Mouse (Mus musculus): ENCODE data around the gene Etl4. TPM values are rescaled to one million over a fixed set of nuclear protein-coding genes. Genes with fewer than 3 reads are reported as not detected.
"Not testable (repeated sequence)": the region's sequence is repeated elsewhere in the genome, so short reads cannot be mapped to it uniquely, and the experiment has no call there.

Gene Etl4
- polyA plus RNA-seq, 1 experiment = 45.6 TPM

DNA sequence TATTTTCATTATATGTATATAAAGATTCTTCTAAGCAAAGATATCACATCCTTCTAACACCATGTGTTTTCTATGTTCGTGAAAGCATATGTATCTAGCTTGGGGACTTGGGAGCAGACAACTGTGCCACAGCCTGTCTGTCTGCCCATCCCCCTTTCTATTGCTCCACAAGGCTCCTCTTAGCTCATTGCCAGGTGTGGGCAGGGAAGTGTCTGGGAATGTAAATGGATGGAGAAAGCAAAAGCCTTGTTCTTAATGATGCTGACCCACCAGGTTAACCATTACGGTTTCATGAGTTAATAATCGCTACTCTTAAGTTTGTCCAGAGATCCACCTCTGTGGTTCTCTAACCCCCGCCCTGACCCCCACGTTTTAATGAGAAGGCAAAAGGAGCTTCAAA, 439.7 kb downstream of the Etl4 start:
- 80% methylated on average over 5 of the region's 5 CpGs for WGBS
- no peak for DNase-seq
- TF ChIP-seq CTCF (IDR thresholded peaks at IDR 0.05; ENCODE audit: insufficient read depth, low read length) (no peak), POLR2A (IDR thresholded peaks at IDR 0.05; ENCODE audit: borderline replicate concordance, extremely low read depth, low read depth, low read length) (no peak)
- no peaks in the 10 kb centered on the region for H3K4me1 ChIP-seq (ENCODE audit: control insufficient read depth, insufficient read depth, low read length)
- H3K4me3 ChIP-seq (replicated peaks; ENCODE audit: extremely low read depth, low read depth, low read length) = no peak overlapping the region

DNA sequence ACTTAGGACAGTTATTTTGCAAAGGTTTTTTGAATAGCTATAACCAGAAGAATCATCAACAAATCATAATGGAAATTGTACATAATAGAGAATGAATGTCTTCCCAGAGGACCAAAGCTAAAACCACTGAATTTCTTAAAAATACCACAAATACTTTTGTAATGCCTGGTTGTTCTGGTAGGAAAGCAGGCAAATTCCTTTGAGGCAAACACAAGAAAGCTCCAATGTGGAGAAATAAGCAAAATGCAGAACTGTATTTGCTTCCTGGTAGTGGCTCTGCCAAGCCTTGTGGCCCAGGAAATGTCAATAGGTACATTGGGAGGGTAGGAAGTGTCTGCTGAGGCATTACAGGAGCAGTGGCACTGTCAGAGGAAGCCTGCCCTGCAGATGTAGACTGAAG, 443.2 kb downstream of the Etl4 start:
- Histone ChIP-seq H3K4me3 (replicated peaks; ENCODE audit: extremely low read depth, low read depth, low read length) (no peak overlapping the region), H3K4me1 (ENCODE audit: control insufficient read depth, insufficient read depth, low read length) (no peaks in the 10 kb centered on the region)
- TF ChIP-seq CTCF (IDR thresholded peaks at IDR 0.05; ENCODE audit: insufficient read depth, low read length) (no peak), POLR2A (IDR thresholded peaks at IDR 0.05; ENCODE audit: borderline replicate concordance, extremely low read depth, low read depth, low read length) (no peak)
- no peak for DNase-seq

DNA sequence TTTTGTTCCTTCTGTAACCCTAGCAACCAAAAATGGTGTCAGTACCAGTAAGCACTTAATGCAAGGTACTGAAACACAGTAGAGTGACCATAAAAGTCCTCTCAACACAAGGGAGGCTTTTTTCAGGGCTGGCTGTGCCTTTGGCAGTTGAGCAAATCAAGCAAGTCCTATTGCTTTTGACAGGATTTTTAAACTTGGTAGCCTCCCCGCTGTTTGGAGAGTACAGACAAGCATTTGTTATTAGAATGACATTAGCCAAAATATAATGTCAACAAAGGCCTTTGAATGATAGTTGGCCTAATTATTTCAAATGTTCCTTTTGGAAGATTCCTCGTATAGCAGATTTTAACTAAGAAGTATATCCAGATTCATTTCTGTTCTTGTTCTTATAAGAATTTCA, 467.4 kb downstream of the Etl4 start:
- TF ChIP-seq POLR2A (IDR thresholded peaks at IDR 0.05; ENCODE audit: borderline replicate concordance, extremely low read depth, low read depth, low read length) (no peak), CTCF (IDR thresholded peaks at IDR 0.05; ENCODE audit: insufficient read depth, low read length) (no peak)
- Histone ChIP-seq H3K4me3 (replicated peaks; ENCODE audit: extremely low read depth, low read depth, low read length) (no peak overlapping the region), H3K4me1 (ENCODE audit: control insufficient read depth, insufficient read depth, low read length) (no peaks in the 10 kb centered on the region)
- no peak for DNase-seq
- 60% methylated on average over 2 of the region's 2 CpGs for WGBS

DNA sequence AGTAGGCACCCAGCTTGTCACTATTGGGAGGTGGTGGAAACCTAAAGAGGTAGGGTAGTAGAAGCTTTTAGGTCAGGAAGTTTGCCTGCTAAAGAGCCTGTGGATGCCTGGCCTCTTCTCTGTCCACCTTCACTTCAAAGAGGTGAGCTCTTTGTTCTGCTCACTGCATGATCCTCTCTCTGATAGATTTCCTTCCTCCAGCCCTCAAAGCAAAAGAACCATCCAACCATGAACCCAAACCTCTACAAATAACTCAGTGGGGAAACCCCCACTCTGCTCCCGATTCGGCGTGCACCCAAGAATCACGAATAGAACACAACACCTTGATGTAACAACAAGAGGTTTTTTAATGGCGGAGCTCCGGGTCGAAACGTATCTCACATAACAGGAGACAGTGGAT, 471.3 kb downstream of the Etl4 start:
- not testable (repeated sequence) for DNase-seq; H3K4me1 ChIP-seq (ENCODE audit: control insufficient read depth, insufficient read depth, low read length); H3K4me3 ChIP-seq (replicated peaks; ENCODE audit: extremely low read depth, low read depth, low read length)
- 96% methylated on average over 5 of the region's 8 CpGs for WGBS

GRCm38 (mm10) chr2:20394083-20394482, 484.5 kb downstream of the Etl4 start:
- Histone ChIP-seq H3K4me3 (replicated peaks; ENCODE audit: extremely low read depth, low read depth, low read length) (no peak overlapping the region), H3K4me1 (ENCODE audit: control insufficient read depth, insufficient read depth, low read length) (no peaks in the 10 kb centered on the region)
- DNase-seq = no peak
- TF ChIP-seq POLR2A (IDR thresholded peaks at IDR 0.05; ENCODE audit: borderline replicate concordance, extremely low read depth, low read depth, low read length) (no peak), CTCF (IDR thresholded peaks at IDR 0.05; ENCODE audit: insufficient read depth, low read length) (no peak)

- H3K4me3 ChIP-seq (replicated peaks; ENCODE audit: extremely low read depth, low read depth, low read length) = no peak overlapping the region
- DNase-seq = no peak
- no peak for TF ChIP-seq CTCF (IDR thresholded peaks at IDR 0.05; ENCODE audit: insufficient read depth, low read length)
- TF ChIP-seq POLR2A (IDR thresholded peaks at IDR 0.05; ENCODE audit: borderline replicate concordance, extremely low read depth, low read depth, low read length) = no peak
- H3K4me1 ChIP-seq (ENCODE audit: control insufficient read depth, insufficient read depth, low read length) = no peaks in the 10 kb centered on the region
- 83% methylated on average over 6 of the region's 6 CpGs for WGBS
Measured at GRCm38 (mm10) chr2:20396978-20397377, 487.4 kb downstream of the Etl4 start.

- no peak for DNase-seq
- 50% methylated on average over 3 of the region's 3 CpGs for WGBS
- H3K4me1 ChIP-seq (ENCODE audit: control insufficient read depth, insufficient read depth, low read length) = no peaks in the 10 kb centered on the region
- H3K4me3 ChIP-seq (replicated peaks; ENCODE audit: extremely low read depth, low read depth, low read length) = no peak overlapping the region
- TF ChIP-seq POLR2A (IDR thresholded peaks at IDR 0.05; ENCODE audit: borderline replicate concordance, extremely low read depth, low read depth, low read length) (no peak), CTCF (IDR thresholded peaks at IDR 0.05; ENCODE audit: insufficient read depth, low read length) (no peak)
Measured at GRCm38 (mm10) chr2:20400556-20400955, 491.0 kb downstream of the Etl4 start.

GRCm38 (mm10) chr2:20404395-20404794, 494.8 kb downstream of the Etl4 start:
- TF ChIP-seq CTCF (IDR thresholded peaks at IDR 0.05; ENCODE audit: insufficient read depth, low read length) (no peak), POLR2A (IDR thresholded peaks at IDR 0.05; ENCODE audit: borderline replicate concordance, extremely low read depth, low read depth, low read length) (no peak)
- DNase-seq = no peak
- Histone ChIP-seq H3K4me1 (ENCODE audit: control insufficient read depth, insufficient read depth, low read length) (no peaks in the 10 kb centered on the region), H3K4me3 (replicated peaks; ENCODE audit: extremely low read depth, low read depth, low read length) (no peak overlapping the region)
- 52% methylated on average over 1 of the region's 1 CpGs for WGBS

- 57% methylated on average over 5 of the region's 5 CpGs for WGBS
- no peak for DNase-seq
- Histone ChIP-seq H3K4me1 (ENCODE audit: control insufficient read depth, insufficient read depth, low read length) (no peaks in the 10 kb centered on the region), H3K4me3 (replicated peaks; ENCODE audit: extremely low read depth, low read depth, low read length) (no peak overlapping the region)
- no peak for TF ChIP-seq POLR2A (IDR thresholded peaks at IDR 0.05; ENCODE audit: borderline replicate concordance, extremely low read depth, low read depth, low read length)
- no peak for TF ChIP-seq CTCF (IDR thresholded peaks at IDR 0.05; ENCODE audit: insufficient read depth, low read length)
Measured at GRCm38 (mm10) chr2:20407101-20407500, 497.5 kb downstream of the Etl4 start.

- Histone ChIP-seq H3K4me3 (replicated peaks; ENCODE audit: extremely low read depth, low read depth, low read length) (no peak overlapping the region), H3K4me1 (ENCODE audit: control insufficient read depth, insufficient read depth, low read length) (no peaks in the 10 kb centered on the region)
- WGBS = 82% methylated on average over 4 of the region's 4 CpGs
- no peak for DNase-seq
- TF ChIP-seq POLR2A (IDR thresholded peaks at IDR 0.05; ENCODE audit: borderline replicate concordance, extremely low read depth, low read depth, low read length) = no peak
- no peak for TF ChIP-seq CTCF (IDR thresholded peaks at IDR 0.05; ENCODE audit: insufficient read depth, low read length)
Measured at GRCm38 (mm10) chr2:20414856-20415255, 505.3 kb downstream of the Etl4 start.

Data from lung, adult 2 months (tissue).